Mouse (Mus musculus) hindbrain, embryonic 10.5 days (tissue): ENCODE data around the gene Spty2d1. TPM values are rescaled to one million over a fixed set of nuclear protein-coding genes. Genes with fewer than 3 reads are reported as not detected.
A peak's percentile ranks its signal among the peaks of the same experiment; 100 is the strongest.

ENCODE experiments used
- DNase-seq: peaks from one replicate; pipeline ENCODE4 v3.0.0-alpha.2; 2017; ENCODE audit warnings: low spot score
- H3K27ac ChIP-seq: fragments of 300-500 bp; sonication (generic); 2 replicates; pipeline ENCODE4 v1.5.1; 2016; ENCODE audit warnings: mild to moderate bottlenecking, moderate library complexity
- H3K27me3 ChIP-seq: fragments of 300-500 bp; sonication (generic); 2 replicates; pipeline ENCODE4 v1.6.1; 2016; ENCODE audit warnings: mild to moderate bottlenecking; ENCODE audit not compliant: poor library complexity, insufficient read depth, severe bottlenecking
- H3K36me3 ChIP-seq: fragments of 300-500 bp; sonication (generic); 2 replicates; pipeline ENCODE4 v1.6.1; 2016; ENCODE audit warnings: mild to moderate bottlenecking, moderate library complexity
- H3K4me1 ChIP-seq: fragments of 300-500 bp; sonication (generic); replicated peaks from 2 replicates; pipeline ENCODE4 v1.6.1; 2016; ENCODE audit warnings: mild to moderate bottlenecking
- H3K4me3 ChIP-seq: fragments of 300-500 bp; sonication (generic); 2 replicates; pipeline ENCODE4 v1.5.1; 2016; ENCODE audit warnings: mild to moderate bottlenecking, moderate library complexity
- H3K9me3 ChIP-seq: fragments of 300-500 bp; sonication (generic); 2 replicates; pipeline ENCODE4 v1.6.1; 2016; ENCODE audit warnings: mild to moderate bottlenecking, moderate library complexity
- WGBS: fragments of 180-500 bp; shearing (Covaris S2); methylation state at CpG from one replicate; pipeline ENCODE4 v1.1.7; 2016; 5-methylcytosine and 5-hydroxymethylcytosine counted together
- polyA plus RNA-seq: library from polyadenylated mRNA; unstranded; fragments of >200 nt; fragmentation: Nextera tagmentation; extraction: Ambion mirVana; gene quantifications from 2 replicates; pipeline ENCODE4 v1.2.1, GENCODE M21; 2016

The Spty2d1 gene
- polyA plus RNA-seq, 1 experiment from 2014 or later: 10.4 TPM

GRCm38 (mm10) chr7:46964070-46964469 is 44.1 kb downstream of the Spty2d1 start:
- H3K36me3 ChIP-seq: no peaks in the 10 kb centered on the region
- H3K27me3 ChIP-seq: peaks cover 18% of the 10 kb centered on the region; the same call in 1 of the 2 replicates
- H3K27ac ChIP-seq: peak overlapping the region; percentile 76; the same call in 1 of the 2 replicates
- WGBS: 88% methylated on average over 7 of the region's 7 CpGs
- DNase-seq: no peak
- peaks cover 12% of the 10 kb centered on the region for H3K4me1 ChIP-seq
- no peak overlapping the region for H3K4me3 ChIP-seq
- no peaks in the 10 kb centered on the region for H3K9me3 ChIP-seq

GRCm38 (mm10) chr7:46962806-46963618 is 45.2 kb downstream of the Spty2d1 start:
- Histone ChIP-seq H3K4me3 (peak overlapping the region; percentile 11; the same call in 1 of the 2 replicates), H3K27ac (peak overlapping the region; percentile 76), H3K36me3 (no peaks in the 10 kb centered on the region), H3K9me3 (no peaks in the 10 kb centered on the region), H3K4me1 (peaks cover 19% of the 10 kb centered on the region), H3K27me3 (peaks cover 21% of the 10 kb centered on the region; the same call in 1 of the 2 replicates)
- DNase-seq: peak; percentile 77
- under 1% methylated on average over 9 of the region's 9 CpGs for WGBS

GRCm38 (mm10) chr7:46962132-46962531 is 46.1 kb downstream of the Spty2d1 start:
- no peak overlapping the region for H3K4me3 ChIP-seq
- 0 out of 2 replicates have a peak overlapping the region, but pooled peaks have one; percentile 76 for H3K27ac ChIP-seq
- DNase-seq: no peak
- H3K27me3 ChIP-seq: peaks cover 21% of the 10 kb centered on the region; the same call in 1 of the 2 replicates
- H3K9me3 ChIP-seq: no peaks in the 10 kb centered on the region
- H3K4me1 ChIP-seq: peaks cover 28% of the 10 kb centered on the region
- H3K36me3 ChIP-seq: no peaks in the 10 kb centered on the region

GRCm38 (mm10) chr7:46960991-46961390 is 47.2 kb downstream of the Spty2d1 start:
- no peak for DNase-seq
- Histone ChIP-seq H3K4me3 (no peak overlapping the region), H3K9me3 (no peaks in the 10 kb centered on the region), H3K36me3 (no peaks in the 10 kb centered on the region), H3K27me3 (peaks cover 21% of the 10 kb centered on the region; the same call in 1 of the 2 replicates), H3K4me1 (peaks cover 29% of the 10 kb centered on the region), H3K27ac (no peak overlapping the region)
- 74% methylated on average over 3 of the region's 3 CpGs for WGBS

- Histone ChIP-seq H3K36me3 (peaks cover 16% of the 10 kb centered on the region), H3K4me3 (peak overlapping the region; percentile 85), H3K9me3 (no peaks in the 10 kb centered on the region), H3K27ac (peak overlapping the region; percentile 92), H3K4me1 (peaks cover 29% of the 10 kb centered on the region), H3K27me3 (peaks cover 21% of the 10 kb centered on the region; the same call in 1 of the 2 replicates)
- no peak for DNase-seq
- WGBS: 20% methylated on average over 9 of the region's 9 CpGs
Measured at GRCm38 (mm10) chr7:46958853-46959252, 49.4 kb downstream of the Spty2d1 start.

GRCm38 (mm10) chr7:46957831-46958691 is 50.1 kb downstream of the Spty2d1 start, which contains the start of gene Uevld:
Gene Uevld, minus strand, starts transcription at chr7:46958527.
- H3K36me3 ChIP-seq: peaks cover 24% of the 10 kb centered on the region
- peaks cover 21% of the 10 kb centered on the region; the same call in 1 of the 2 replicates for H3K27me3 ChIP-seq
- 2% methylated on average over 51 of the region's 51 CpGs for WGBS
- peak; percentile 96 for DNase-seq
- no peaks in the 10 kb centered on the region for H3K9me3 ChIP-seq
- peak within 1 kb of the TSS; percentile 92 for H3K27ac ChIP-seq
- H3K4me1 ChIP-seq: peaks cover 21% of the 10 kb centered on the region
- H3K4me3 ChIP-seq: peak within 1 kb of the TSS; percentile 85

Other genes with a start within 250 kb of the Spty2d1 start
- gene Hps5, start 212.3 kb downstream of the Spty2d1 start, polyA plus RNA-seq: 20.0 and 21.1 TPM in 2 replicates
- gene Gtf2h1, start 212.3 kb downstream of the Spty2d1 start, polyA plus RNA-seq: 42.0 and 53.0 TPM in 2 replicates
- 2,204 and 3,422 TPM in 2 replicates for gene Ldha, start 166.9 kb downstream of the Spty2d1 start, polyA plus RNA-seq
- not detected in 2 replicates for gene Ldhc, start 147.2 kb downstream of the Spty2d1 start, polyA plus RNA-seq
- 262 and 315 TPM in 2 replicates for gene Tsg101, start 88.4 kb downstream of the Spty2d1 start, polyA plus RNA-seq
- 9.9 and 12.3 TPM in 2 replicates for gene Uevld, start 49.9 kb downstream of the Spty2d1 start, polyA plus RNA-seq
- not detected in 2 replicates for gene Gm9999, start 24.8 kb downstream of the Spty2d1 start, polyA plus RNA-seq
- 11.2 and 12.8 TPM in 2 replicates for gene Tmem86a, start 42.2 kb upstream of the Spty2d1 start, polyA plus RNA-seq
- 10.7 and 30.9 TPM in 2 replicates for gene Ptpn5, start 125.3 kb upstream of the Spty2d1 start, polyA plus RNA-seq
- gene Mrgpra6, start 196.5 kb upstream of the Spty2d1 start, polyA plus RNA-seq: not detected in 2 replicates
- gene Mrgpra9, start 244.4 kb upstream of the Spty2d1 start, polyA plus RNA-seq: not detected in 2 replicates